Mouse (Mus musculus): ENCODE measurements around the gene Cd19. TPM values are rescaled to one million over a fixed set of nuclear protein-coding genes. Genes with fewer than 3 reads are reported as not detected.
A peak's percentile ranks its signal among the peaks of the same experiment; 100 is the strongest.

The Cd19 gene
- total and polyA plus RNA-seq, 2 experiments from 2014 or later, result 0.23 TPM; not detected in 1

DNA sequence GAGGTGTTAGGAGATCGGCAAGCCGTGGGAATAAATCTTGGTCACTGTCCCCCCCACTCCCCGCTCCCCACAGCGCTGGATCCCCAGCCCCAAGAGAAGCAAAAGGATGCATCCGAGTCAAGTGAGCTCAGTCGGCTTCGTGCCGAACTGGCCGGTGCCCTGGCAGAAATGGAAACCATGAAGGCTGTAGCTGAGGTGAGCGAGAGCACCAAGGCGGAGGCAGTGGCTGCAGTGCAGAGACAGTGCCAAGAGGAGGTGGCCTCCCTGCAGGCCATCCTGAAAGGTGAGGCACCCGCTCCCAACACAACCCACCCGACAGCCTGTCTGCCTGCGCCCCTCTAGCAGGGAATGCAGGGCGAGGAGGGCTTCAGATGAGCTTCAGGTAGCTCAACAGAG is 14.8 kb upstream of the Cd19 start:
- ATAC-seq (ENCODE audit: low FRiP score), result peak; percentile 9; the same call in 1 of the 2 replicates
- peak overlapping the region; percentile 65 for H3K4me3 ChIP-seq (ENCODE audit: low read depth, low read length)
- H3K9ac ChIP-seq (replicated peaks; ENCODE audit: low read length, poor library complexity, severe bottlenecking), result peak overlapping the region; percentile 77
- H3K27ac ChIP-seq (ENCODE audit: low read depth, low read length), result 0 out of 2 replicates have a peak overlapping the region, but pooled peaks have one; percentile 18
- 25% methylated on average over 15 of the region's 15 CpGs for WGBS
- H3K36me3 ChIP-seq (ENCODE audit: insufficient read depth, low read length), result no peaks in the 10 kb centered on the region
- peak overlapping the region; percentile 86 for H3K4me2 ChIP-seq (ENCODE audit: low read depth, low read length, poor library complexity, severe bottlenecking)
- H3K4me1 ChIP-seq (ENCODE audit: insufficient read depth, low read length), result peaks cover 3% of the 10 kb centered on the region; the same call in 1 of the 2 replicates
- no peak for TF ChIP-seq CTCF (IDR thresholded peaks at IDR 0.05)
- DNase-seq (ENCODE audit: low spot score), result no peak
- no peaks in the 10 kb centered on the region for H3K9me3 ChIP-seq (ENCODE audit: low read length)
- no peaks in the 10 kb centered on the region for H3K27me3 ChIP-seq (ENCODE audit: insufficient read depth, low read length)

GRCm38 (mm10) chr7:126428631-126429502 is 14.2 kb upstream of the Cd19 start, which contains the start of gene Rabep2:
Gene Rabep2, plus strand, starts transcription at chr7:126428759.
- Histone ChIP-seq H3K27me3 (ENCODE audit: insufficient read depth, low read length) (no peaks in the 10 kb centered on the region), H3K4me1 (ENCODE audit: insufficient read depth, low read length) (peaks cover 3% of the 10 kb centered on the region; the same call in 1 of the 2 replicates), H3K9me3 (ENCODE audit: low read length) (no peaks in the 10 kb centered on the region), H3K4me3 (ENCODE audit: low read depth, low read length) (peak within 1 kb of the TSS; percentile 65), H3K36me3 (ENCODE audit: insufficient read depth, low read length) (no peaks in the 10 kb centered on the region), H3K27ac (ENCODE audit: low read depth, low read length) (peak within 1 kb of the TSS; percentile 93), H3K4me2 (ENCODE audit: low read depth, low read length, poor library complexity, severe bottlenecking) (peak within 1 kb of the TSS; percentile 86), H3K9ac (replicated peaks; ENCODE audit: low read length, poor library complexity, severe bottlenecking) (peak within 1 kb of the TSS; percentile 77)
- DNase-seq (ENCODE audit: low spot score), result peak; percentile 92
- TF ChIP-seq CTCF (IDR thresholded peaks at IDR 0.05), result no peak; the same call in 1 of the 2 replicates
- WGBS, result under 1% methylated on average over 64 of the region's 82 CpGs
- ATAC-seq (ENCODE audit: low FRiP score), result peak; percentile 91

DNA sequence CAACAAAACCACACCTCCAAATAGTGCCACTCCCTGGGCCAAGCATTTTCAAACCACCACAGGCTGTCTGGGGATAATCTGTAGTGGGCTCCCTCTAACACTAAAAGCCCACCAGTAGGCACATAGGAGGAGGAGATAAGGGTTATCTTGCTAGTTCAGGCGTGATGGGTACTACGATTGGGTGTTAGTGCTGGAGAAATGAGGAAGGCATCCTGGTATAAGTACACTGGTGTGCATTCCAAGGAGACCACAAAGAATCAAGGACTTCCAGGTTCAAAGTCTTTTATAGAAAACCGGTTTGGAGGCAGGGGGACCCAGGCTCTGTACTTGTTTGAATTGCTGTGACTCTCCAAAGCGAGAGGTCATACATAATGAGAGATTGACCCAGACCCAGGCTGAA is 13.5 kb upstream of the Cd19 start:
- peak; percentile 2; the same call in 1 of the 2 replicates for ATAC-seq (ENCODE audit: low FRiP score)

DNA sequence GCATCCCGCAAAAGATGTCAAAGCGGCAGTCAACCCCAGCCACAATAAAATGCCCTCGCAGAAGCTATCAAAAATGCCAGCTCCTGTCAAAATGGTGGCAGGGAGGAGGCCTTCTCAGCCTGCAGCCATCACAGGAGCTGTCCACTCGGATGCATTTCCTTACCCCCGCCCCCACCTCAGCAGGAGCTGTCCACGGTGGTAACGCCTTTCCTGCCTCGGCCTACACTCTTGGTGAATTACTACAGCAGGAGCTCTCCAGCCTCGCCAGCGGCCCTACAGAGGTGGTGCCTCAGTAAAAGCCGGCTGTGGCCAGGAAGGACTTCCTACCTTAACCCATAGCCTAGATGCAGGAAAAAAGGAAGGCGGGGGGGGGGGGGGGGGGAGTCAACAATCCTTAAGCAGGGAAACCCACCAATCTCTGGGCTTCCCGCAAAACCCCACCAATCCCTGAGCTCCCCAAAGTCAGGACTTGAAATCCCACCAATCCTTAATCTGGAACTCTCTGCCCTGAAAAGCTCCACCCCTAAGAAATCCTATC is 12.7 kb upstream of the Cd19 start:
- no peaks in the 10 kb centered on the region for H3K9me3 ChIP-seq (ENCODE audit: low read length)
- WGBS, result 67% methylated on average over 12 of the region's 13 CpGs
- no peak overlapping the region for H3K27ac ChIP-seq (ENCODE audit: low read depth, low read length)
- no peak overlapping the region for H3K9ac ChIP-seq (replicated peaks; ENCODE audit: low read length, poor library complexity, severe bottlenecking)
- peaks cover 3% of the 10 kb centered on the region; the same call in 1 of the 2 replicates for H3K4me1 ChIP-seq (ENCODE audit: insufficient read depth, low read length)
- no peak for TF ChIP-seq CTCF (IDR thresholded peaks at IDR 0.05)
- no peaks in the 10 kb centered on the region for H3K36me3 ChIP-seq (ENCODE audit: insufficient read depth, low read length)
- H3K27me3 ChIP-seq (ENCODE audit: insufficient read depth, low read length), result no peaks in the 10 kb centered on the region
- no peak overlapping the region for H3K4me2 ChIP-seq (ENCODE audit: low read depth, low read length, poor library complexity, severe bottlenecking)
- ATAC-seq (ENCODE audit: low FRiP score) (no peak), DNase-seq (ENCODE audit: low spot score) (no peak)
- H3K4me3 ChIP-seq (ENCODE audit: low read depth, low read length), result no peak overlapping the region

More for the DNA sequence above, 13.5 kb upstream of the Cd19 start:
- Histone ChIP-seq H3K4me2 (ENCODE audit: low read depth, low read length, poor library complexity, severe bottlenecking) (peak overlapping the region; percentile 86), H3K4me3 (ENCODE audit: low read depth, low read length) (peak overlapping the region; percentile 65), H3K9ac (replicated peaks; ENCODE audit: low read length, poor library complexity, severe bottlenecking) (peak overlapping the region; percentile 77), H3K9me3 (ENCODE audit: low read length) (no peaks in the 10 kb centered on the region), H3K27me3 (ENCODE audit: insufficient read depth, low read length) (no peaks in the 10 kb centered on the region), H3K36me3 (ENCODE audit: insufficient read depth, low read length) (no peaks in the 10 kb centered on the region), H3K4me1 (ENCODE audit: insufficient read depth, low read length) (peaks cover 3% of the 10 kb centered on the region; the same call in 1 of the 2 replicates), H3K27ac (ENCODE audit: low read depth, low read length) (peak overlapping the region; percentile 93)
- no peak for TF ChIP-seq CTCF (IDR thresholded peaks at IDR 0.05)
- 15% methylated on average over 4 of the region's 4 CpGs for WGBS
- DNase-seq (ENCODE audit: low spot score), result no peak

DNA sequence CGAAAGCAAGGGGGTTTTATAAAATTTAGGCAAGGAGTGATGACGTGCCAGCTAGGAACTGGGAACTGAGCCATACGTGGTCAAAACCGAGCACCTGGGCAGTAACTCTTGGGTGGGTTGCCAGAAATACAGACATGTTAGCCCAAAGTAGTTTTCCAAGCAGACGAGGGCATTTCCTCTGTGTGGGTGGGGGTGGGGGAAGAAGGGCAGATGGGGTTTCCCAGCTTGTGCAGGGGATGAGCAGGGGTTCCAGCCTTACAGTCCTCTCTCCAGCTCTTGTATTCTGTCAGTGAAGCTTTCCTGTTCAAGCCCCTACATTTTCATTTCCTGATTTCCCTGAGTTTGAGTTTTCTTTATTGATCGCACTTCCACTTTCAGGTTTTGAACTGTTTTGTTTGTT is 9.5 kb upstream of the Cd19 start:
- ATAC-seq (ENCODE audit: low FRiP score) (no peak), DNase-seq (ENCODE audit: low spot score) (no peak)
- no peak overlapping the region for H3K27ac ChIP-seq (ENCODE audit: low read depth, low read length)
- H3K4me2 ChIP-seq (ENCODE audit: low read depth, low read length, poor library complexity, severe bottlenecking), result no peak overlapping the region
- no peak overlapping the region for H3K4me3 ChIP-seq (ENCODE audit: low read depth, low read length)
- no peaks in the 10 kb centered on the region for H3K36me3 ChIP-seq (ENCODE audit: insufficient read depth, low read length)
- no peak for TF ChIP-seq CTCF (IDR thresholded peaks at IDR 0.05)
- H3K9ac ChIP-seq (replicated peaks; ENCODE audit: low read length, poor library complexity, severe bottlenecking), result no peak overlapping the region
- WGBS, result 87% methylated on average over 6 of the region's 6 CpGs
- no peaks in the 10 kb centered on the region for H3K27me3 ChIP-seq (ENCODE audit: insufficient read depth, low read length)
- H3K4me1 ChIP-seq (ENCODE audit: insufficient read depth, low read length), result no peaks in the 10 kb centered on the region
- H3K9me3 ChIP-seq (ENCODE audit: low read length), result no peaks in the 10 kb centered on the region

DNA sequence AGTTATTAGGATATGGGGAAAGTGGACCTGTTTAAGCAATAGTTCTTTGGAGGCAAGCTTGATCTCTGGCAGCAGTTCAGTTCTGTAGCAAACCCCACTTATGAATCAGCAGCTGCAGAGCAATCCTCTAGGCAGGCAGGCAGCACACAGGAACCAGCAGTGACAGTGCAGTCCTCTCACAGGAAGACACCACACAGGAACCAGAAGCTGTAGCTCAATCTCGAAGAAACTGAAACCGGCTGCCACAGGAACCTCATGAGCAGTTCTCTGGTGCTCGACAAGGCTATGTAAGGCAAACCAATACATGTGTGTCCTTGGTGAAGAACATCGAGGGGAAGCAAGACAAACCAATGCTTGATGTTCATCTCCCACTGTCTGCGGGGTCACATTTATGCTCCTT is 7.1 kb upstream of the Cd19 start:
- no peaks in the 10 kb centered on the region for H3K4me1 ChIP-seq (ENCODE audit: insufficient read depth, low read length)
- DNase-seq (ENCODE audit: low spot score) (no peak), ATAC-seq (ENCODE audit: low FRiP score) (no peak)
- H3K4me2 ChIP-seq (ENCODE audit: low read depth, low read length, poor library complexity, severe bottlenecking), result no peak overlapping the region
- H3K9me3 ChIP-seq (ENCODE audit: low read length), result no peaks in the 10 kb centered on the region
- H3K27me3 ChIP-seq (ENCODE audit: insufficient read depth, low read length), result no peaks in the 10 kb centered on the region
- H3K27ac ChIP-seq (ENCODE audit: low read depth, low read length), result no peak overlapping the region
- no peak overlapping the region for H3K9ac ChIP-seq (replicated peaks; ENCODE audit: low read length, poor library complexity, severe bottlenecking)
- H3K36me3 ChIP-seq (ENCODE audit: insufficient read depth, low read length), result no peaks in the 10 kb centered on the region
- TF ChIP-seq CTCF (IDR thresholded peaks at IDR 0.05), result no peak
- 91% methylated on average over 5 of the region's 5 CpGs for WGBS
- H3K4me3 ChIP-seq (ENCODE audit: low read depth, low read length), result no peak overlapping the region
